Mouse (Mus musculus): ENCODE results near the gene Pcnx.

The Pcnx gene

GRCm38 (mm10) chr12:81895986-81896385 is 36.2 kb downstream of the Pcnx start:
- DNase-seq (ENCODE audit: low read depth, low spot score) = no peak

GRCm38 (mm10) chr12:81904456-81904855 is 44.6 kb downstream of the Pcnx start:
- no peak for DNase-seq (ENCODE audit: low read depth, low spot score)

GRCm38 (mm10) chr12:81905865-81906264 is 46.0 kb downstream of the Pcnx start:
- DNase-seq (ENCODE audit: low read depth, low spot score) = no peak

- DNase-seq (ENCODE audit: low read depth, low spot score) = no peak
These were observed 48.0 kb downstream of the Pcnx start for GRCm38 (mm10) chr12:81907741-81908357.

GRCm38 (mm10) chr12:81910439-81910838 is 50.6 kb downstream of the Pcnx start:
- no peak for DNase-seq (ENCODE audit: low read depth, low spot score)

- peak; percentile 43 for DNase-seq (ENCODE audit: low read depth, low spot score)
These were observed 55.5 kb downstream of the Pcnx start for GRCm38 (mm10) chr12:81915176-81915950.

- DNase-seq (ENCODE audit: low read depth, low spot score) = no peak
These were observed 58.5 kb downstream of the Pcnx start for GRCm38 (mm10) chr12:81918346-81918745.

GRCm38 (mm10) chr12:81918886-81919285 is 59.1 kb downstream of the Pcnx start:
- DNase-seq (ENCODE audit: low read depth, low spot score) = no peak

- no peak for DNase-seq (ENCODE audit: low read depth, low spot score)
These were observed 60.2 kb downstream of the Pcnx start for GRCm38 (mm10) chr12:81920027-81920426.

GRCm38 (mm10) chr12:81920614-81921013 is 60.8 kb downstream of the Pcnx start:
- no peak for DNase-seq (ENCODE audit: low read depth, low spot score)

- DNase-seq (ENCODE audit: low read depth, low spot score) = no peak
These were observed 62.0 kb downstream of the Pcnx start for GRCm38 (mm10) chr12:81921785-81922184.

- DNase-seq (ENCODE audit: low read depth, low spot score) = no peak
These were observed 63.0 kb downstream of the Pcnx start for GRCm38 (mm10) chr12:81922838-81923237.

GRCm38 (mm10) chr12:81927163-81927562 is 67.3 kb downstream of the Pcnx start:
- DNase-seq (ENCODE audit: low read depth, low spot score) = no peak

- no peak for DNase-seq (ENCODE audit: low read depth, low spot score)
These were observed 68.0 kb downstream of the Pcnx start for GRCm38 (mm10) chr12:81927643-81928381.

GRCm38 (mm10) chr12:81928382-81928770 is 68.6 kb downstream of the Pcnx start:
- no peak for DNase-seq (ENCODE audit: low read depth, low spot score)

- no peak for DNase-seq (ENCODE audit: low read depth, low spot score)
These were observed 72.2 kb downstream of the Pcnx start for GRCm38 (mm10) chr12:81932015-81932414.

GRCm38 (mm10) chr12:81933430-81933829 is 73.6 kb downstream of the Pcnx start:
- no peak for DNase-seq (ENCODE audit: low read depth, low spot score)

GRCm38 (mm10) chr12:81934510-81934909 is 74.7 kb downstream of the Pcnx start:
- no peak for DNase-seq (ENCODE audit: low read depth, low spot score)

- DNase-seq (ENCODE audit: low read depth, low spot score) = no peak
These were observed 76.2 kb downstream of the Pcnx start for GRCm38 (mm10) chr12:81936066-81936465.

- no peak for DNase-seq (ENCODE audit: low read depth, low spot score)
These were observed 81.4 kb downstream of the Pcnx start for GRCm38 (mm10) chr12:81941191-81941590.

- DNase-seq (ENCODE audit: low read depth, low spot score) = no peak
These were observed 83.7 kb downstream of the Pcnx start for GRCm38 (mm10) chr12:81943331-81944062.

- no peak for DNase-seq (ENCODE audit: low read depth, low spot score)
These were observed 89.2 kb downstream of the Pcnx start for GRCm38 (mm10) chr12:81949026-81949425.
